Mouse (Mus musculus): ENCODE measurements at regions not wholly inside any gene's neighbourhood (a gene's known extent, or its start where the extent isn't known, plus 50 kb on each side); places are given as distances from the start of the nearest gene placed in this dataset.

DNA sequence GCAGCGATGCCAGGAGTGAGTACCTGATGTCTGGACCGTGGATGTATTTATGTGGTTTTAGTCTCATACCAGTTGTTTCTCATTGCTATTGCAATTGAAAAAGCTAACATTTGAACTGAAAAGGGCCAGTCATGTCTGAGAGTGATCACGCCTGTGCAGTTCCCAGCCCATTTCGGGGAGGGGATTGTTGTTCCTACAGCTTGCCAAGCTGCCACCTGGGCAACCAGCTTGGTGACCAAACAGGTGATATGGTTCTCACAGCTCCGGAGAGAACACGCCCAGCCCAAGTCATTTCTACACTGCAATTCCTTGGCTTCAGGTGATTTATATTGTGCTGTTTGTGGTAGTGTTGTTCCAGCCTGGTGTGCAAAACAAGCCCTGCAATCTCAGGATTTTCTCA, 194.2 kb upstream of the Cited2 start:
- DNase-seq: peak in 1 of 2 experiments; percentile 27

DNA sequence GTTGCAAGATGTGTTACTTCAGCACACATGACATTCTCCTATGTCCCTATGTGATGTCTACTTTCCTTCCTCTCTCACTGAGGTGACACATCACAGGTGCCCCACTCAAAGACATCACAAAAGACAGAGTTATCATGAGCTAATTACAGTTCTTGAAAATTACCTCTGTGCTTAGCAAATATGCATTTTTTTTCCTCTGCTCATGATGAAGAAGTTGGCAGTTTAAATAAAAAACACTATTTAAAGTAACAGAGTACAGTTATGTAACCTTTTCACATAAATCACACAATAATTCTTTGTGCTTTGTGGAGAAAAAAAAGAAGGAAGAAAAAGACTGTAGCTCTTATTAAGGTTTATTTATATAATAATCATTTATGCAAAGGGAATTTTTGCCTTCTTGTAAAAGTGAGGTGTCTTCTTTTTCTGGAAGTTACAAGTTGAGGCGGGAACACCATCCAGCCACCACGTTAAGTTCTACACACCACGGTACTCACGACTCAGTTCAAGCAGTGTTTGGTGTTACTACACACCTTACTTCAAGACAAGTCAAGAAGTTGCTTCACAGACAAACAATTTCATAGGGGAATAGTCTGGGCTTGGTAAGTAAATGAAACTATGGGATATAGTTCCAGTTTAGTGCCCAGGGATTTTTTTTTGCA, 193.0 kb upstream of the Cited2 start:
- no peak for DNase-seq

DNA sequence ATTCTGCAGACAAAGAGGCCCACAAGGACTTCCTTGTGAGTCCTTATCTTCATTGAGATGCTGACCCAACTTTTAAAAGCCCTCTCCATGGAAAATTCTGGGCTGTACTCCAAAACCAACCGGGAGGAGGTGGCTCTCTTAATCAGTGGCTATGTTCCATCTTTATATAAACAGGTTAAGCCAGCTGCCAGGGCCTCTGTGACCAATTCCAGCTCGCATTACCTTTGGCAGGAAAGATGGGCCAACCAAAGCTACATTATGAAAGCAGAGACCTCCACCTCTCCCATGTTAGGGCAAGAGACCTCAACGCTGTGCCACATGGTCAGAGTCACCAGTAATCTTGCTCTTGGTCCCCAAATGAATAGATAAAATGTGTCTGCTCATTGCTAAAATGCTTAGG, 192.0 kb upstream of the Cited2 start:
- peak; percentile 31 to 36 for DNase-seq

DNA sequence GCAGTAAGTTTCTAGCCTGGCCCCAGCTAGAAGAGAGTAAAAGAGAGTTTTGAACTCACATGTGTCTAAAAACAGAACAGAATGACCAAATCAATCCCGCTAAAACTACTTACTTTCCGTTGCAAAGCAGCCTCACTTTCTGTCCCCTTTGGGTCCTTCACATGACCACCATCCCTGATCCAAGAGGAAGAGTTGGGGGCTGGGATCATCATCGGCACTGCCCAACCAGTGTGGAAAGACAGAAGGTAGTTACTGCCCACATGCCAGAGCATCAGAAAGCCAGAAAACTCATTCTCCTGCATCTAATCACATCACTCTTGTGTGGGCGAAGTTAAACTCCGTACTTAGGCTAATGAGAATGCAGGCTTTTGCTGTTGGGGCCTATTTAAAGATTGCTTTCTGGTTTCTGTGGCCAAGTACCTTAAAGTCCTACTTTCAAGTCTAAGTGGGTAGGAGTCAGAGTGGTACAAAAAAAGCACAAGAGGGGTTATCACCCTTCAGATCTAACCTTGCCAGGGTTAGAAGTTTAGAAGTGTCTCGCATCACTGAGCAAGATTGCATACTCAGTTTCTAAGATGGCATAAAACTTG, 184.0 kb upstream of the Cited2 start:
- DNase-seq: no peak

DNA sequence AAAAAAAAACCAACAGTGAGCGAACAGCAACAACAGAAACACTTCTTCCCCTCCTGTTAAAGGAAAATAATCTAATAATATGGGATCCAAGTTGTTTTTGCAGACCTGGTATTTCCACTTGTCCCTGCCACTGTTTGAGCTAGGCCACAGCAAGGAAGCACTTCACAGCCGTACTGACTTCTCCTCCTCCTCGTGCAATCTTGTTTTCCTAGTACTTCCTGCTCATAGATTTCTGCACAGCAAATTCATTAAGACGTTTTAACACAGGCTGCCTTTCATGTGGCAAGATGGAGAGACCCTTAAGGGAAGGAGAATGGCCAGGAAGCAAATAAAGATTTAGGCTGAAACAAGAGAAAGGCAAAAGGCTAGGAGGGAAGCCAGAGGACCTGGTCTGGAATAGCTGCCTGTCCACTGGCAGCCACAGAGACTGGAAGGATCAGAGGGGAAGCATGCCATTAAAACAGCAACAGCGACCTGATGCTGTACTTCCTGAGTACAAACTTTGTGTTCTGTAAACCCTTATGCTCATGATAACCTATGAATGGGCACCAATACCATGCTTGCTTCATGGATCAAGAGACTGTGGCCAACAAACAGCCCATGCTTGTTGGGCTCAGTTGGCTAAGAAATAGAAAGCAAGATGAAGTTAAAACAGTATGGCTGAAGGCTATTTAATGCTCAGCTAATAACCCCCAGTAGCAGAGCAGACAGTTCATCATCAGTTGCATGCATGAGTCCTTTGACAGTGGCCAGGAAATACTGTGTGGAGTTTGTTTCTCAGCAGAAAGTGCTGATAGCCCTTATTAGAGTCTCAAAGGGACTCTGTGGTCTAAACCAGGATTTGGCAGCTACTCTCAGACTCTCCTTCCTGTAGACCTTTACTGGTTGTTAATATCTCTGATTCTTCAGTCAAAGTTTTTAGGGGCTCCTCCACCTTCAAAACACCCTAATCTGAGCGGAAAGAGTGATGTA, 182.3 kb upstream of the Cited2 start:
- peak in 1 of 2 experiments; percentile 32 for DNase-seq

DNA sequence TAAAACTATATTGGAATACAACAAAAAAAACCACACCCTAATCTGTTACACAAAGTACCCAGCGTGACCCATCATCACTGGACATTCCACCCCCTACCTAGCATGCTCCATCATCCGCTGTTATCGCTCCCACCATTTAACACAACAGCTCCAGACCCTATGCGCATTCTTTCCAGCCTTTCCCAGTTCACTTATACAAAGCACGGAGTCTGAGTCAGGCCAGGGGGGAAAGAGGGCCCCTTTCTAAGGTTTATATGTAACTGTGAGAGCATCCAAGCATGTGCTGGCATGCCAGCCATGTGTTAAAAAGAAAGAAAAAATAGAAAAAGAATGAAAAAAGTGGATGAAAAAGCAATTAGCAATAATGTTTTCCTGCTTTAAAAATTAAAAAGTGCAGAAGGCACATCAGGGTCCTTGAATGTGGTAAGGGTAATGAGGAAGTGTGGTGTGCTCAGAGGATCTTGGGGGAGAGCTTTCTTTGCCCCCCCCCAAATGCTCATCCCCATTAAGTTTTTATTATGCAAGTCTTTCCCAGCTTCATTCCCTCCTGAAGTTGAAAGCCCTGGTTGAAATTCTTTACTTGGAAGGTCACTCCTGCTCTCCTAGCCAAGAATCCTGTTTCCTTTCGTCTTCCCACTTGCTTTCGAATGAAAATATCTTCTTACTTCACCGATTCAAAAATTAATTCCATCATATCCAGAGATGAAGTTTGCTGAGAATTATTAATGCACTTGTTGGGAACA, 180.7 kb upstream of the Cited2 start:
- no peak for DNase-seq

DNA sequence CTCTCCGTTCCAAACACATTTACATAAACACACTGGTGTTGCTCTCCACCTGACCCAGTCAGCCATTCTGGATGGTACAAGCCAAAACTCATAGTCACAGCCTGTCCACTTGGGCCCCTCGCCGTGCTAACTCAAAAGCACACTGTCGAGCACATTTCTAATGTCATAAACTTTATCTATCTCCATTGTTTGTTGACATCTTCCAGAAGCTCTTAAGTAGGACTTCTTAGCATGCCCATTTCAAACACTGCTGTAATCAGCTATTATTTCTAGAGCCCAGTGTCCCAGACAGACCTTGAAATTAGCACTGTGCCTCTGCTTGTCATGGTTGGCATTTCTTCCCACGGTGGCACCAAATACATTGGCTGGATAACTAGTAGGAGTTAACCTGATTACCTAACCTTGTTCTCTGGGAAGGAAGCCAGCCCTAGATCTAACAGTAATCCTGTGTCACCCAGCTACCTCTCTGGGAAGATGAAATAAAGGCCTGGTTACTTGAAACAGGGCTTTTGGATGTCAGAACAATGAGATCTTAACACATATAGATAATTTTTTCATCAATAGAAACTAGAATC, 180.1 kb upstream of the Cited2 start:
- no peak for DNase-seq

DNA sequence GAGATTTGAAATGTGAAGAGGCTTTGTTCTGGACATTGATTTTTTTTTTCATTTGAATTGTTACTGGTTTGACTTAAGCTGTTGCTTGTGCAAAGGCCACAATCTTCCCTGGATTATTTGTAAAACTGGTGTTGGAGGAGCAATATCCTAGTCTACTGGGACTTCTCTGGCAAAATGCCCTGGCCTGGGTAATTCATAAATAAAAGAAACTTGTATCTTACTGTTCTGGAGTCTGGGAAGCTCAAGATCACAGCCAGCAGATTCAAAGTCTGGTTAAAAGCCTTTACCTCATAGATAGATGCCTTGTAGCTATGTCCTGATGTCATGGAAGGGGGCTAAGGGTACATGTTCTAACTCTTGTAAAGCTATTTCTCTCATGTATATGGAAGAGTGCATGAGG, 177.7 kb upstream of the Cited2 start:
- DNase-seq: no peak

DNA sequence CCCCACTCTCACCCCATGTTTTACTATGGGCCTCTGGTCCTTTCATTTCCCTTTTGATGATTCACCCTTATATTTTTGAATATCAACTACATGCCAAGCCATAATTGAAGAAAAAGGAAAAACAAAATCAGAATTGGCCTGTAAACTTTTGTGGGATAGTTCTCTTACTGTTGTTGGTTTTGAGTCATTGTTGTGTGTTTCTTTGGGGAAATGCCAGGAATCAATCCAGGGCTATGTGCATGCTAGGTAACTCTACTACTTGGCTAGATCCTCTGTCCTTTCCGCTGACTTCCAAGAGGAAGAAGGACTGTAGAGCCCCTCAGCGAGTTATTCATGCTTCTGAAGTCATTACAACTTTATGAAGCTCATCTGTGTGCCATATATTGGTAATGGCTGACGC, 175.0 kb upstream of the Cited2 start:
- no peak for DNase-seq

DNA sequence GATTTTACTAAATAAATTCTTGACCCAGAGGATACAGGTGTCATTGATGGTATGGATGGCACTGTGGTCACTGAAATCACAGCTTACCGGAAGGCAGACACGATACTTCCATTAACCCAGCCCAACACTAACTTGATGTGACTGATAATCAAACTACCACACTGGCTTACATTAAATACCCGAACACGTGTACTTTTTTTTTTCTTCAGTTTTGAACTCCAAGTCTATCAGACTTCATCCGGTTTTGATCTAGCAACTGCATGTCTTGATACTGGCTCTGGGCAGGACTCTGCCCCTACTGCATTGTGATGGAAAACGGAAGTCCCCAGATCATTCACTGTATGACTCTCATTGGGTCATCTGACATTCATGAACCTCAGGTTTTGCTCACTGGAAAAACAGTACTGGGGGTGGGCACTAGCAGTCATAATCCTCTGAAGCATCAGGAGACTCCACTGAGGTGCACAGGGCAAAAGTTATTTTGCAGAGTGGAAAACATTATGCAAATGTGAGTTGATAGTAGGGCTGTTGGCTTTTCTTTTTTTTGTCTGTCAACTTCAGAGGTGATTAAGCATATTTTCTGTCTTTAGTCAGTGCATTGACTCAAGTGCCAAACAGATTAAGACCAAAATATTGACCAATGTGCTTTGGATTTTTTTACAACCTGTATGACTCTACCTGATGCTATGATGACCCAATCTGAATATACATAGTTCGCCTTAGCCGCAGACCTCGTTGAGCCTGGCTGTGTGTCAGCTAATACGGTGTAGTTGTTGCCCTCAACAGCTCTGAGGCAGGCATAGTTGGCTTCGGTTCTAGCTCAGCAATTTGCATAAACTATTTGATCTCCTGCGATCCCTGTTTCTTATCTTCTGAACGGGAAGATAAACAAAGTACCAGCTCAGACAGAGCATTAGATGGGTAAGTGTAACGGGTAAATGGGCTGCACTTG, 174.1 kb upstream of the Cited2 start:
- DNase-seq: no peak

DNA sequence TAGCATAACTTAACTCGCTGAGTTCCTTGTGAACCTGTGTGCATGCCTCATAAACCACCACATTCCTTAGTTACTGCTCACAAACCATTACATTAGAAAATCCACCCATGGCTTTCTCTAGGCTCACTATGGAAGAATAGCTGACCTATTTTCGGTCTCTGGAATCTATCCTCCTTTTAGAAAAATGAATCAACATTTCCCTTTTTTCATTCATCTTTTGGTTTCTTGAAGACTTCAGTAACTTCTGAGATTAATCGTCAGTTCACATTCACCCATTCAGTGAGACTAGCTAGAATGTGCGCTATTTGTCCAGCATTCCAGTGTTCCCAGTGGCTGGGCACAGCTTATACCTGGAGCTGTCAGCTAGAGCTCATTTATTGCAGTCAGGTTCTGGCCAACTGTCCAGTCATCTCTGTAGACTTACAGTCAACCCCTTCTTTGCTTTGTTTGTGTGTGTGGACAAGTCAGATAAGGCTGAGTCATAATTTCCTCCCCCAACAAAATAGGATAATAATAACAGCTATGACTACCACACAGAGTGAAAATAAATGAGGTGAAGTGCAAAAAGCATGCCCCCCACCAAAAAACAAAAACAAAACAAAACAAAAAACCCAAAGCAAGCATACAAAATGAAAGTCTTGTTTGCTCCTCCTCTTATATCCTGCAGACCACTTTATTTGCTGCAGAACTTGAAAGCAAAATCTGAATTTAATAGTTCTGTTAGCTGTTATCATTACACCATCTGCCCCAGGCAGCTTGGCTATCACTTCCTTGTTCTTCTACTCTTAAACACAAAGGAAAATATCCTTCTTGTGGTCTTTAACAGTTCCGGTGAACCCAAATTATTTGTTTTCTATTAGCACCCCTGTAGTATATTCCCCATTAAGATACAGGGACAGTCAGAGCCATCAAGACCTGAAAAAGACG, 173.0 kb upstream of the Cited2 start:
- no peak for DNase-seq

DNA sequence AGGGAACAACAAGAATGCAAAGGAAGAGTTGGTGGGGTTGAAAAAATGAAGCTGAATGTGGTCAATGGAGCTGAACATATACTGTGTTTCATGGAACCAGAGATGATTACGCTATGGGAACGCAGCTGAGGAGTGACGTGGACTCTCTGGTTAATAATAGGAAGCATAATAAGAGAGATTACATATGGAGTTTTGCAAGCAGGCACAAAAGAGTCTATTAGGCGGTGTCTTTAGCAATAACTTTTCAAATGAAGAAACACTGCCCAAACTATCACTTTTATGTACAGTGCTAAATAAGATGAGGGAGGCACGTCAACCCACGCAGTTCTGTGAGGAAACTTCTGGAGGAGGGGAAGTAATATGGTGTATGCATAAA, 172.4 kb upstream of the Cited2 start:
- no peak for DNase-seq

DNA sequence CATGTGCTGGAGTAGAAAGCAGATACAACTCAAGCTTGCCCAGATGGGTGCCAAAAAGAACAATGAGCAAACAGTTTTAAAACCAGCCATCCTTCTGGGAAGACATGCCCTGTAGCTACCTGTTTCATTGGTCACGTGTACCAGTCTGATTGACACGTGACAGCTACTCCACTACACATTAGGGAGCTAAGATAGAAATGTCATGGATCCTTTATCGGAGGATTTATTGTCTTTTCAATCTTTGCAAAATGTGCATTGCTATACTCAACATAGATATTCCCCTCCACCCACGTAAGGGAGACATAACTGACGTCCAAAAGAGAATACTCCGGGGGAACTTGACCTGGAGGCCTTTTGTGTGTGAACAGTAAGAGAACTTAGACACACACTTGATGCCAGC, 171.1 kb upstream of the Cited2 start:
- no peak for DNase-seq

DNA sequence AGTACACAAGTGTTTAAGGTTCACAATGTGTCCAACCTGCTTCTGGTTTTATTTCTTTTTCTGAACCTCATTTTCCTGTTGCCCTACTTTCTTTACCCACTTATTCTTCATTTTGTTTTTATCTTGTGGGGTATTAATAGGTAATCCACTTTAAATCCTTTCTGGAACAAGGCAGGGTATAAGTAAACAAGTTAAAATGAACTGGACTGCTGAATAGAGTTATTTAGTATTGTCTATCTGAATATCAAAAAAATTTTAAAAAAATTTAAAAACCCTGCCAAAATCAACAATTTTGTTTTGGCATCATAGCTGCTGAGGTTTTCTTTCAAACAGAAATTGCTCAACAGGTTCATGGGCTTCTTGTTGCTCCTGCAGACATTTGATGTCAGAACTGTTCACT, 170.7 kb upstream of the Cited2 start:
- DNase-seq: no peak

DNA sequence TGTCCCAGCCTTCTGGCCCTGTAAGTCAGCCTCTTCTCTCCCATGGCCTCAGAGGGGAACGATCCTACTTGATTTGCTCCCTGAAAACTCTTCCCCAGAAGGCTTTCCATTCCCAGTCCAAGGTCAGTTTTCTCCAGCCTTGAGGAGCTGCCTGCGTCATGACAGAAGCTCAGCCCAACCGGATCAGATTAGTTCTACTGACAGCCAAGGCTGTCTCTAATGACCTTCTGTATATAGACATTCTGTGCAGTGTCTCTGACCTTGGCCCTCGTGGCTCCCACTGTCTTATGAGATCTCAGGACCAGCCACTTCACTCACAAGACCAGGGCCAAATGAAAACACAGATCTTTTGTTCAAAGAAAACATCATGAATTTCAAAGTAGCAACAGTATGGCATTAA, 166.6 kb upstream of the Cited2 start:
- DNase-seq: no peak

DNA sequence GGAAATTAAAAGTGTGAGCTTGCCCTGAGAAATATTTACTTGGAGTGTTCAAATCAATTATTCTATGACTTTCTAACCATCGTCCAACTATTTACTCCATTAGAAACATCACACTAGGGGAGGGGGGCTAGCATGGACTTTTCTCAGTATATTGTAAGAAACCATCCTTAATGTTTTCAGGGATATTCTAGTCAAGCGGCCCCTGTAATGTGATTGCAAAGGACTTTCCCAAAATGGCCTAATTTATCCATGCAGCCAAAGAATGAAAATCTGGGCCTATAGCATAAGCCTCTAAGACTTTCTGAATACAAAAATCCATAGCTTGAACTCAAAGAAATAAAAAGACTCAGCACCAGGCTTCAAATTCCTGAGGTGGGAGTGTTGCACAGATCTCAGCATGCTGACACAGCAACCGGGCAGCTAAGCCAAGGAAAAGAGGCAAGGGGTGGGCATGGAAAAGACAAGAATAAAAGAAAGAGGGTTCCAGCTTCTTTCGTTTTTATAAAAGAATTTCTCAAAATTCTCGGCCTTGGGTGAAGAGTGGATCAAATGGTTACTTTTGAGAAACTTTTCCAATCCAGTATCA, 163.6 kb upstream of the Cited2 start:
- DNase-seq: no peak

DNA sequence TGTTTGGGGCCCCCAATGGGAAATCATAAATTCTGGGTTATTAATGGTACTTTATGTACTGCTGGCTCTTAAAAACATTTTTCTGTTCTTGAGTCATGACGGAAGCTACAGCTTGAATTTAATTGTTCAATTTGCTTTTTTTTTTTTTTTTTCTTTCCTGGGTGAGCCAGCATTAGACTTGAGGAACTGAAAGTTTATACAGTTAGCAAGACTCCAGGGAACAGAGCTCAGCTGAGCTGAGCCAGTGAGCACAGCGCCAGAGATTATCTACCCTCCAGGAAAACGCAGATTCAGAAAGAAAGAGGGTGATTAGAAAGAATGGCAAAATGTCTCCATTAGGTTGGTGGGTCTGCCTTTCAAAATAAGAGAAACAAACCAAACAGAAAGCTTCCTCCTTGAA, 163.0 kb upstream of the Cited2 start:
- no peak for DNase-seq

DNA sequence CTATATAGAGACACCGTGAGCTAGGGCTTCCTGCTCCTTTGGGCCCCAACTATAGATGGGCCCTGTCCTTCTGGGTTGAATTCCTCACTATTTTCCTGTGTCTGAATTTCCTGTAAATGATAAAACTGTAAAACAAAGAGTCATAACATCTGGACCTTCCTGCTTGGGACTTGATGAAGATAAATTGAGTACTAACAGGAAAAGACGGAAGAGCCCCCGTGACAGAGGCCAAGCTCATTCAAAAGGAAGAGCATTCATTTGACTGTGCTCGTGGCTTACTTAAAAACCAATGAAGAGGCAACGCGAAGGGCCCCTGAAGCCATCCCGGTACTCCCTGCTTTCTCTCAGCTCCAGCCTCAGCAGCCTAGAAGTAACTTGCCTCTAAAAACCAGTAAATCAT, 161.6 kb upstream of the Cited2 start:
- DNase-seq: no peak

DNA sequence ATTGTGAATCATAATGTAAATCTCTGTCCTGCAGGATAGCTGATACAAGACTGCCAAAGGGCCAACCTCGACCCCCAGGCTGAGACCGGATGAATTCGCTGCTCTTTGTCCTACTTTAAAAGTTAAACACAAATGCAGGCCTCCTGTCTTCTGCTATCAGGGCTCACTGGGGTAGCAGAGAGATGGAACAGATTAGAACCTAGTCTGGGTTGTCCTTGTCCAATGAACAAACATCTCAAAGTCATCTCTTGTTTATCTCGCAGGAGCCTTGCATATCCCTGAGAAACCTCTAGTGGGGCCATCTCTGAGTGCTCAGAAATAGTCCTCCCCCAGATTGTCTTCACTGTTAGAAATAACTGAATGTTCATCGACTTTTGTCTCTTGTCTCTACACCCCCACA, 161.0 kb upstream of the Cited2 start:
- DNase-seq: no peak
